Mouse (Mus musculus) olfactory bulb, adult 2 months (tissue): Measurements from ENCODE around the gene Nfib.

Source experiments
- CTCF ChIP-seq: fragments of 200-500 bp; IDR thresholded peaks from 2 replicates; pipeline ENCODE4 v1.5.1; 2012; ENCODE audit warnings: low read depth, mild to moderate bottlenecking, low read length, moderate library complexity; ENCODE audit not compliant: insufficient read depth
- POLR2A ChIP-seq: fragments of 200-500 bp; IDR thresholded peaks from 2 replicates; pipeline ENCODE4 v1.6.1; 2012; ENCODE audit warnings: mild to moderate bottlenecking, low read depth, low read length, moderate library complexity; ENCODE audit not compliant: insufficient read depth

DNA sequence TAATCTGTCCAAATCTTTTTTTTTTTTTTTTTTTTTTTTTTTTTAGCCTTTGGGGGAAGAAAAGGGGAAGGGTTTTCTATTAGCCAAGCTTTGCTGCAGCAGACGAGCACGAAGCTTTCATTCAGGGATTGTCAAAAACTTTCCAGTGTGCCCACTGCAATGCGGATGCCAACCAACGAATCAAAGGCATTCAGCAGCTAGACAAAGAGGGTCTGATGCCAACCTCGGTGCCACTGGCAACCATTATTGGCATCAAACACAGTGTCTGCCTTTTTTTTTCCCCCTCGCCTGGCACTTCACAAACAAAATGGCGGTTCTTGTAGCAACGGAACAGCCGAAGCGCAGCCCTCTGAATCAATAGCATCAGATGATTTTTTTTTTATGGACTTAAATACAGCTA, 210.7 kb downstream of the Nfib start:
- TF ChIP-seq CTCF (no peak), POLR2A (no peak)
